Mouse (Mus musculus): ENCODE data around the gene Sptb. TPM values are rescaled to one million over a fixed set of nuclear protein-coding genes. Genes with fewer than 3 reads are reported as not detected.

Sptb gene
- polyA plus RNA-seq, 1 experiment from 2014 or later: 4.3 TPM

- Histone ChIP-seq H3K27me3 (ENCODE audit: control insufficient read depth, insufficient read depth, low read length) (no peaks in the 10 kb centered on the region), H3K27ac (ENCODE audit: low read length) (no peak overlapping the region), H3K4me2 (ENCODE audit: low read depth, low read length) (no peak overlapping the region), H3K9me3 (replicated peaks; ENCODE audit: control insufficient read depth, low read length) (no peaks in the 10 kb centered on the region), H3K36me3 (ENCODE audit: control insufficient read depth, insufficient read depth, low read length) (peaks cover 34% of the 10 kb centered on the region; the same call in 1 of the 2 replicates), H3K9ac (ENCODE audit: low read length) (no peak overlapping the region), H3K4me1 (ENCODE audit: control insufficient read depth, insufficient read depth, low read length) (no peaks in the 10 kb centered on the region), H3K4me3 (replicated peaks; ENCODE audit: low read length) (no peak overlapping the region)
- no peak for ATAC-seq (ENCODE audit: insufficient read depth, low FRiP score)
- WGBS: 92% methylated on average over 8 of the region's 8 CpGs
These were observed 133.5 kb downstream of the Sptb start for GRCm38 (mm10) chr12:76576806-76577205.

- Histone ChIP-seq H3K36me3 (ENCODE audit: control insufficient read depth, insufficient read depth, low read length) (peaks cover 34% of the 10 kb centered on the region; the same call in 1 of the 2 replicates), H3K4me1 (ENCODE audit: control insufficient read depth, insufficient read depth, low read length) (no peaks in the 10 kb centered on the region), H3K9me3 (replicated peaks; ENCODE audit: control insufficient read depth, low read length) (no peaks in the 10 kb centered on the region), H3K27ac (ENCODE audit: low read length) (no peak overlapping the region), H3K4me3 (replicated peaks; ENCODE audit: low read length) (no peak overlapping the region), H3K9ac (ENCODE audit: low read length) (no peak overlapping the region), H3K27me3 (ENCODE audit: control insufficient read depth, insufficient read depth, low read length) (no peaks in the 10 kb centered on the region), H3K4me2 (ENCODE audit: low read depth, low read length) (no peak overlapping the region)
- 85% methylated on average over 9 of the region's 9 CpGs for WGBS
- ATAC-seq (ENCODE audit: insufficient read depth, low FRiP score): no peak
These were observed 134.3 kb downstream of the Sptb start for GRCm38 (mm10) chr12:76576061-76576460.

DNA sequence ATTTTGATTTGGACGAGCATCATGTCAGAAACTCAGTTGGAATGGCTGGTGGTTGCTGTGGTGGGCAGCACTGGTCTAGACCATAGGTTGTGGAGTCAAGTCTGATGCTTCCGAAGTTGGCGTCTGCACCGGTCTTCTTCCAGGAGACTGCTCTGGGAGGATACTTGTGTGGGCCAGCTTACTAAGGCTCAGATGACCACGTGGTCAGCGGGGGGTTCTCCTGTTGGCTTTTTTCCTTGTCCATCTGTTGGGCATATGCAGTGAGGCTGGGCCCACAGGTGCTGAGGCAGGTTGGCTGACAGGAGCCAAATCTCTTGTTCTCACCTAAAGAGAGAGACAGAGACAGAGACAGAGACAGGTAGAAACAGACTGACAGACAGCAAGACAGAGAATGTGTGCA, 135.5 kb downstream of the Sptb start:
- WGBS: 92% methylated on average over 6 of the region's 6 CpGs
- H3K4me2 ChIP-seq (ENCODE audit: low read depth, low read length): no peak overlapping the region
- H3K4me1 ChIP-seq (ENCODE audit: control insufficient read depth, insufficient read depth, low read length): no peaks in the 10 kb centered on the region
- H3K9me3 ChIP-seq (replicated peaks; ENCODE audit: control insufficient read depth, low read length): no peaks in the 10 kb centered on the region
- H3K27me3 ChIP-seq (ENCODE audit: control insufficient read depth, insufficient read depth, low read length): no peaks in the 10 kb centered on the region
- H3K4me3 ChIP-seq (replicated peaks; ENCODE audit: low read length): no peak overlapping the region
- no peak overlapping the region for H3K27ac ChIP-seq (ENCODE audit: low read length)
- H3K9ac ChIP-seq (ENCODE audit: low read length): no peak overlapping the region
- ATAC-seq (ENCODE audit: insufficient read depth, low FRiP score): no peak
- peaks cover 34% of the 10 kb centered on the region; the same call in 1 of the 2 replicates for H3K36me3 ChIP-seq (ENCODE audit: control insufficient read depth, insufficient read depth, low read length)

GRCm38 (mm10) chr12:76573381-76573780, 137.0 kb downstream of the Sptb start:
- WGBS: 89% methylated on average over 6 of the region's 6 CpGs
- H3K4me3 ChIP-seq (replicated peaks; ENCODE audit: low read length): no peak overlapping the region
- peaks cover 36% of the 10 kb centered on the region; the same call in 1 of the 2 replicates for H3K36me3 ChIP-seq (ENCODE audit: control insufficient read depth, insufficient read depth, low read length)

DNA sequence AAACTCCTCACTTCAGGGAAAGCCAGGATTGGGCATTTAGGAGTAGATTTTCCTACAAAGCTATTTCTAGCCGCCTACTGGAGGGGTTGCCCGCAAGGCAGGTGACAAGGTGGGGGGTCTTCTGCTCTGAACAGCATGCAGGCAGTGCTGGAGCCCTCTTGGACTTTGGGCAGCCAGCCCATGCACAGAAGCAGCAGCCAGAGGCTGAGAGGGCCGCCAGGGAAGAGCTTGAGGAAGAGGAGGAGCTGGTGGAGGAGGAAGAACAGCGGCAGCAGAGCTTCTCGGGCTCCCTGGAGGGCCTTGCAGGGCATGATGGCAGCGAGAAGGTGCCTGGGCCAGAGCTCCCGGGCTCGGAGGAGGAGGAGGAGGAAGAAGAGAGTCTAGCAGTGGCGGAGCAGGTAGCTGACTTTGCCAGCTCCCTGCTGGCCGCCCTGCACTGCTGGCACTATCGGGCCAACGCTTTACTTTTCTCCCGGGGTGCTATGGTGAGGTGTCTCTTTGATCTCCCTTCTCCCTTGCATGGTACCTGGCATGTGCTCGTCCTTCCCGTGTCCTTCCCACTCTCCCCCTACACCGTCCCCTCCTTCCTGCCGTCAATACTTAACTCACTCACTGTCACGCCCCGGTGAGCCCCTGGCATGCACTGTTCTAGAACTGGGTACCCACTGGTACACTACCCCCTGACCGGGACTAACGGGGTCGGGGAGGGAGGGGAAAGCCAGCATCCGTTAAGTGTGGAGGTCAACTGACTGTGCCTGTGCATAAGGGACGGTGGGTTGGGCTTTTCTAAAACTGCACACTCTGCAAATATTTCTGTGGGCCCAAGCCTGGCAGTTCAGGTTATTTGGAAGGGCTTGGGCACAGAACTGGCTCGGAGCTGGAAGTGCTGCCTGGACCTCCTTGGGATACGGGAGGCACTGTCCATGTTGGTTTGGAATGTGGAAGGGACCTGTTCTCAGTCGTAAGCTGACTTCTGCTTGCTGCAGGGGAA, 137.8 kb downstream of the Sptb start:
- Histone ChIP-seq H3K27me3 (ENCODE audit: control insufficient read depth, insufficient read depth, low read length) (no peaks in the 10 kb centered on the region), H3K4me1 (ENCODE audit: control insufficient read depth, insufficient read depth, low read length) (no peaks in the 10 kb centered on the region), H3K4me3 (replicated peaks; ENCODE audit: low read length) (no peak overlapping the region), H3K36me3 (ENCODE audit: control insufficient read depth, insufficient read depth, low read length) (peaks cover 32% of the 10 kb centered on the region), H3K4me2 (ENCODE audit: low read depth, low read length) (no peak overlapping the region), H3K9me3 (replicated peaks; ENCODE audit: control insufficient read depth, low read length) (no peaks in the 10 kb centered on the region), H3K9ac (ENCODE audit: low read length) (no peak overlapping the region), H3K27ac (ENCODE audit: low read length) (no peak overlapping the region)
- no peak for ATAC-seq (ENCODE audit: insufficient read depth, low FRiP score)
- 81% methylated on average over 27 of the region's 27 CpGs for WGBS

More at GRCm38 (mm10) chr12:76573381-76573780, 137.0 kb downstream of the Sptb start:
- Histone ChIP-seq H3K9me3 (replicated peaks; ENCODE audit: control insufficient read depth, low read length) (no peaks in the 10 kb centered on the region), H3K4me1 (ENCODE audit: control insufficient read depth, insufficient read depth, low read length) (no peaks in the 10 kb centered on the region), H3K27me3 (ENCODE audit: control insufficient read depth, insufficient read depth, low read length) (no peaks in the 10 kb centered on the region), H3K9ac (ENCODE audit: low read length) (no peak overlapping the region), H3K27ac (ENCODE audit: low read length) (no peak overlapping the region), H3K4me2 (ENCODE audit: low read depth, low read length) (no peak overlapping the region)
- no peak for ATAC-seq (ENCODE audit: insufficient read depth, low FRiP score)

GRCm38 (mm10) chr12:76571266-76571665, 139.1 kb downstream of the Sptb start:
- 83% methylated on average over 10 of the region's 10 CpGs for WGBS
- no peak overlapping the region for H3K4me2 ChIP-seq (ENCODE audit: low read depth, low read length)
- H3K27me3 ChIP-seq (ENCODE audit: control insufficient read depth, insufficient read depth, low read length): no peaks in the 10 kb centered on the region
- no peaks in the 10 kb centered on the region; the same call in 1 of the 2 replicates for H3K9me3 ChIP-seq (replicated peaks; ENCODE audit: control insufficient read depth, low read length)
- H3K4me3 ChIP-seq (replicated peaks; ENCODE audit: low read length): no peak overlapping the region
- no peak overlapping the region for H3K27ac ChIP-seq (ENCODE audit: low read length)
- no peaks in the 10 kb centered on the region for H3K4me1 ChIP-seq (ENCODE audit: control insufficient read depth, insufficient read depth, low read length)
- peaks cover 33% of the 10 kb centered on the region for H3K36me3 ChIP-seq (ENCODE audit: control insufficient read depth, insufficient read depth, low read length)
- ATAC-seq (ENCODE audit: insufficient read depth, low FRiP score): no peak
- H3K9ac ChIP-seq (ENCODE audit: low read length): no peak overlapping the region

DNA sequence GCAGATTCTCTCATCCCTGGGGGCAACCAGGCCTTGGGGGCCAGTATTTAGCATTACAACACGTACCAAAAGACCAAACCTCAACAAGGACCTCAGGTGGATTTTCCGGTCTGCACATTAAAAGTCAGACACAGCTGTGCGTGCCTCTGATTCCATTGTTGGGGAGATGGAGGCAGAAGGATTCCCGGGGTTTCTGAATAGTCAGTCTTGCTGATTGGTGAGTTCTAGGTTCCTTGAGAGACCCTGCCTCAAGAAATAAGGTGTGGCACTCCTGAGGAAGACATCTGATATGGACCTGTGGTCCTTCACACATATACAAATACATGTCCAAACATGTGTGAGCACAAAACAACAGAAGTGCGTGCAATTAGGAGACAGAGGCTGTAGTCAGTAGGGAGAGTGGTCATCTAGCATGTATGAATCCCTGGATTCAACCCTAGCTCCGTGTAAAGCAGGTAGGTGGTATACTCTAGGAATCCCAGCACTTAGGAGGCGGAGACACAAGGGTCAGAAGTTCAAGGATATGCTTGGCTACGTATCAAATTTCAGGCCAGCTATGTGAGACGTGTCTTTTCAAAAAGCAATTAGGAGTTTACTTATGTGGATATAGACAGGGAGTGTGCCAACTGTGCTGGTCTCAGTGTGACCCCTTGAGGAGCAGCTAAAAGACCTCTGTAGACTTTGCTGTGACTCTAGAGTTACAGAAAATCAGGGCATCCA, 140.0 kb downstream of the Sptb start:
- no peak for ATAC-seq (ENCODE audit: insufficient read depth, low FRiP score)
- no peaks in the 10 kb centered on the region; the same call in 1 of the 2 replicates for H3K9me3 ChIP-seq (replicated peaks; ENCODE audit: control insufficient read depth, low read length)
- WGBS: 66% methylated on average over 9 of the region's 9 CpGs
- H3K4me3 ChIP-seq (replicated peaks; ENCODE audit: low read length): no peak overlapping the region
- no peaks in the 10 kb centered on the region for H3K27me3 ChIP-seq (ENCODE audit: control insufficient read depth, insufficient read depth, low read length)
- no peak overlapping the region for H3K9ac ChIP-seq (ENCODE audit: low read length)
- peaks cover 36% of the 10 kb centered on the region for H3K36me3 ChIP-seq (ENCODE audit: control insufficient read depth, insufficient read depth, low read length)
- no peak overlapping the region for H3K4me2 ChIP-seq (ENCODE audit: low read depth, low read length)
- H3K4me1 ChIP-seq (ENCODE audit: control insufficient read depth, insufficient read depth, low read length): no peaks in the 10 kb centered on the region
- H3K27ac ChIP-seq (ENCODE audit: low read length): no peak overlapping the region

DNA sequence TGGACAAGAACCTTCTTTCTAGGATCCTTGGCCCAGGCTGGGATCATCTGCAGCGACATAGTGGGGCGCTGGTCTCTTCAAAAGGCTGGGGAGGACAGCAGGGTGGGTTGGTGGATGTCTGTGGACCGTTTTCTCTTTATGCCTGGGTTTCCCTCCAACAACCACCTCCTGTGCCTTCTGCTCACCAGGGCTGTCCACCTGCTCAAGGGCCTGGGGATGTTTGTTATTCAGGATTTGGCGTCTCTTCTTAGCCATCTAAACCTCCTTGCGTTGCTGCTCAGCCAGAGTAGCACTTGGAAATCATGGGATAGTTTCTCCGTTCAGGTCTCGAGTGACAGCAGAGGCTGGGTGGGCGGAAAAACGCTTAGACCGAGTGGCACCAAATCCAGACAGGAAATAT, 144.1 kb downstream of the Sptb start:
- WGBS: 86% methylated on average over 10 of the region's 10 CpGs
- Histone ChIP-seq H3K27ac (ENCODE audit: low read length) (no peak overlapping the region), H3K4me1 (ENCODE audit: control insufficient read depth, insufficient read depth, low read length) (no peaks in the 10 kb centered on the region), H3K27me3 (ENCODE audit: control insufficient read depth, insufficient read depth, low read length) (no peaks in the 10 kb centered on the region), H3K9me3 (replicated peaks; ENCODE audit: control insufficient read depth, low read length) (no peaks in the 10 kb centered on the region; the same call in 1 of the 2 replicates), H3K9ac (ENCODE audit: low read length) (no peak overlapping the region), H3K4me2 (ENCODE audit: low read depth, low read length) (no peak overlapping the region), H3K4me3 (replicated peaks; ENCODE audit: low read length) (no peak overlapping the region), H3K36me3 (ENCODE audit: control insufficient read depth, insufficient read depth, low read length) (peaks cover 46% of the 10 kb centered on the region)
- ATAC-seq (ENCODE audit: insufficient read depth, low FRiP score): no peak

- no peak overlapping the region for H3K4me2 ChIP-seq (ENCODE audit: low read depth, low read length)
- H3K9me3 ChIP-seq (replicated peaks; ENCODE audit: control insufficient read depth, low read length): no peaks in the 10 kb centered on the region; the same call in 1 of the 2 replicates
- no peak overlapping the region for H3K27ac ChIP-seq (ENCODE audit: low read length)
- no peak overlapping the region for H3K4me3 ChIP-seq (replicated peaks; ENCODE audit: low read length)
- H3K27me3 ChIP-seq (ENCODE audit: control insufficient read depth, insufficient read depth, low read length): no peaks in the 10 kb centered on the region
- H3K4me1 ChIP-seq (ENCODE audit: control insufficient read depth, insufficient read depth, low read length): peaks cover 5% of the 10 kb centered on the region
- ATAC-seq (ENCODE audit: insufficient read depth, low FRiP score): no peak
- peaks cover 48% of the 10 kb centered on the region for H3K36me3 ChIP-seq (ENCODE audit: control insufficient read depth, insufficient read depth, low read length)
- 82% methylated on average over 4 of the region's 4 CpGs for WGBS
- H3K9ac ChIP-seq (ENCODE audit: low read length): no peak overlapping the region
These were observed 148.2 kb downstream of the Sptb start for GRCm38 (mm10) chr12:76562196-76562595.
